Mouse (Mus musculus) thymus, postnatal 14 days (tissue): ENCODE results near the gene S100a1.
A peak's percentile ranks its signal among the peaks of the same experiment; 100 is the strongest.

Source experiments
- DNase-seq: peaks from one replicate; pipeline ENCODE4 v3.0.0; 2021

Gene S100a1

GRCm38 (mm10) chr3:90513796-90514590 is at the start of gene S100a1, which contains the start of gene S100a13:
S100a1 (minus strand) TSS chr3:90514392.
S100a13 (plus strand) TSS chr3:90514435.
- DNase-seq, result peak; percentile 34

GRCm38 (mm10) chr3:90560008-90560628 is 45.9 kb upstream of the S100a1 start, which contains the start of gene S100a3:
S100a3 (plus strand) TSS chr3:90560578.
- no peak for DNase-seq

- no peak for DNase-seq
Observed at GRCm38 (mm10) chr3:90555954-90556353, 41.8 kb upstream of the S100a1 start.

GRCm38 (mm10) chr3:90552231-90552630 is 38.0 kb upstream of the S100a1 start:
- DNase-seq, result no peak

- no peak for DNase-seq
Observed at GRCm38 (mm10) chr3:90550421-90550790, 36.2 kb upstream of the S100a1 start.

- DNase-seq, result no peak
Observed at GRCm38 (mm10) chr3:90549676-90550420, 35.7 kb upstream of the S100a1 start.

- no peak for DNase-seq
Observed at GRCm38 (mm10) chr3:90540904-90541303, 26.7 kb upstream of the S100a1 start.

- no peak for DNase-seq
Observed at GRCm38 (mm10) chr3:90537905-90538296, 23.7 kb upstream of the S100a1 start.

GRCm38 (mm10) chr3:90537141-90537904 is 23.1 kb upstream of the S100a1 start, which contains the start of gene S100a16:
S100a16 (plus strand) TSS chr3:90537254.
- no peak for DNase-seq

- no peak for DNase-seq
Observed at GRCm38 (mm10) chr3:90535446-90535845, 21.3 kb upstream of the S100a1 start.

GRCm38 (mm10) chr3:90531713-90532112 is 17.5 kb upstream of the S100a1 start:
- no peak for DNase-seq

GRCm38 (mm10) chr3:90527291-90527873 is 13.2 kb upstream of the S100a1 start:
- no peak for DNase-seq

GRCm38 (mm10) chr3:90526580-90526979 is 12.4 kb upstream of the S100a1 start, which contains the start of gene S100a14:
S100a14 (plus strand) TSS chr3:90526856.
- no peak for DNase-seq

GRCm38 (mm10) chr3:90526076-90526475 is 11.9 kb upstream of the S100a1 start:
- no peak for DNase-seq

GRCm38 (mm10) chr3:90525421-90525820 is 11.2 kb upstream of the S100a1 start:
- DNase-seq, result peak; percentile 20

- DNase-seq, result no peak
Observed at GRCm38 (mm10) chr3:90517711-90518110, 3.5 kb upstream of the S100a1 start.

GRCm38 (mm10) chr3:90515789-90516188 is 1.6 kb upstream of the S100a1 start:
- DNase-seq, result no peak

- DNase-seq, result no peak
Observed at GRCm38 (mm10) chr3:90515242-90515641, 1.1 kb upstream of the S100a1 start.

- DNase-seq, result peak; percentile 72
Observed at GRCm38 (mm10) chr3:90514691-90515090, 499 bp upstream of the S100a1 start.

- DNase-seq, result no peak
Observed at GRCm38 (mm10) chr3:90512948-90513642, 1.1 kb downstream of the S100a1 start.

GRCm38 (mm10) chr3:90512276-90512675 is 1.9 kb downstream of the S100a1 start:
- DNase-seq, result no peak

GRCm38 (mm10) chr3:90509747-90510123 is 4.5 kb downstream of the S100a1 start:
- no peak for DNase-seq
